Mouse (Mus musculus) large intestine, adult 2 months (tissue): ENCODE results near the gene Gemin2. TPM values are rescaled to one million over a fixed set of nuclear protein-coding genes. Genes with fewer than 3 reads are reported as not detected.
"Not testable (repeated sequence)": the region's sequence is repeated elsewhere in the genome, so short reads cannot be mapped to it uniquely, and the experiment has no call there.

Experiments used
- DNase-seq: peaks from one replicate; pipeline ENCODE4 v3.0.0-alpha.2; 2012; ENCODE audit warnings: low read depth, low spot score
- WGBS: fragments of 180-500 bp; shearing (Covaris S2); methylation state at CpG from one replicate; pipeline ENCODE4 v1.1.7; 2018; 5-methylcytosine and 5-hydroxymethylcytosine counted together
- polyA plus RNA-seq: library from polyadenylated mRNA; depleted of rRNA; stranded (reverse); fragments of >200 nt; gene quantifications from 2 replicates; pipeline ENCODE4 v1.2.3, GENCODE M21; 2012; rRNA removed

Gene Gemin2
- polyA plus RNA-seq, result 2.3 and 3.1 TPM in 2 replicates

DNA sequence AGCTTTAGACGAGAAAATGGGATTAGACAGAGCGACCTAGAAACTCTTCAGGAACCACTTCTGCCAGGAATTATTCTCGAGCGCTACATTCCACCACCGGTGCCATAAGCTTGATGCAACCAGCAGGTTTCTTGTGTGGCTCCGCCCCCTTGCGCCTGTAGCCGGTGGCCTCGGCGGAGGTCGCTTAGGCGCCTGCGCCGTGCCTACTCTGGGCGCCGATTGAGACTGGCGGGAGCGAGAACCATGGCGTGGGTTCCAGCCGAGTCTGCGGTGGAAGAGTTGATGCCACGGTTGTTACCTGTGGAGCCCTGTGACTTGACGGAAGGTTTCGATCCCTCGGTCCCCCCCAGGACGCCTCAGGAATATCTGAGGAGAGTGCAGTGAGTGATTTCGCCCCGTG lies at the start of gene Gemin2:
TSS of gene Gemin2 (plus strand) at position 160 of the 400 bp plus-strand sequence.
- WGBS, result under 1% methylated on average over 28 of the region's 28 CpGs
- DNase-seq, result peak; percentile 68

DNA sequence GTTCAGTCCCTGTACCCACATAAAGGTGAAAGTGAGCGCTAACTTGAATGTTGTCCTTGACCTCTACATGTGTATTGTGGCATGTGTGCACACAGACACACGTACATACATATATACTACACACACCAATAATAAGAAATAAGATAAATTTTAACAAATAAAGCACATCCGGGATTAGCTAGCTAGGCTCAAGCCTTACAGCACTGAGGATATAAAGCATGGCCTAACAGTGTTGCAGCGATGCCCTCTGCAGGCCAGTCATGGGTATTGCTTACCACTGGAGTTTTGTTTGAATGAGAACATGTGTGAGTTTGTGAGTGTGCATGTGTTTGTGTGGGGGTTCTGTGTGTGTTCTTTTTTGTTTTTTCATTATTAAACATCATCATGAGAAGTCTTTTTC lies 48.6 kb upstream of the Gemin2 start:
- WGBS, result 68% methylated on average over 4 of the region's 4 CpGs
- no peak for DNase-seq

DNA sequence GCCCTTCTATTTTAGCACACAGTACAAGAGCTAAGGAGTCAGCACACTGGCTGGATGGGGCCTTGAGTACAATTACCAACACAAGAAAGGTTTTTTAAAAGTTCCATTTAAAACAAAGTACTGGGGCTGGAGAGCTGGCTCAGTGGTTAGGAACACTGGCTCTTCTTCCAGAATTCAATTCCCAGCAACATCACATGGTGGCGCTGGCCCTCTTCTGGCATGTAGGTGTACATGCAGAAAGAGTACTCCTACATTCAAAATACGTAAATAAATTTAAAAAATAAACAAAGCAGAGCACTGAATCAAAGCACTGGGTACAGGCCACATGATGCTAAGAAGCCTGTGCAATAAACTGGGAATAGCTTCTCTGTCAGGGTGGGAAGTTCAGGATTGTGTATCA lies 36.2 kb upstream of the Gemin2 start:
- WGBS, result 81% methylated on average over 2 of the region's 2 CpGs
- no peak for DNase-seq

DNA sequence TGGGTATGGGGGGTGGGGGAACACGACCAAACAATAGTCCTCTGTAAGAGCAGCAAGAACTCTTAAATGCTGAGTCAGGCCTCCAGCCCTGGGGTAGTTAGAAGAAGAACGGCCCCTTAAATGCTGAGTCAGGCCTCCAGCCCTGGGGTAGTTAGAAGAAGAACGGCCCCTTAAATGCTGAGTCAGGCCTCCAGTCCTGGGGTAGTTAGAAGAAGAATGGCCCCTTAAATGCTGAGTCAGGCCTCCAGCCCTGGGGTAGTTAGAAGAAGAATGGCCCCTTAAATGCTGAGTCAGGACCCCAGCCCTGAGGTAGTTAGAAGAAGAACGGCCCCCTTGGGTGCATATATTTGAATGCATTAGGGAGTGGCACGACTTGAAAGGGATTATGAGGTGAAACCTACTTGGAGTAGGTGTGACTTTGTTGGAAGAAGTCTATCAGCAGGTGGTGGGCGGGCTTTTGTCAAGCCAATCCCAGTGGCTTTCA lies 32.0 kb upstream of the Gemin2 start:
- WGBS, result 78% methylated on average over 6 of the region's 6 CpGs
- DNase-seq, result not testable (repeated sequence)

DNA sequence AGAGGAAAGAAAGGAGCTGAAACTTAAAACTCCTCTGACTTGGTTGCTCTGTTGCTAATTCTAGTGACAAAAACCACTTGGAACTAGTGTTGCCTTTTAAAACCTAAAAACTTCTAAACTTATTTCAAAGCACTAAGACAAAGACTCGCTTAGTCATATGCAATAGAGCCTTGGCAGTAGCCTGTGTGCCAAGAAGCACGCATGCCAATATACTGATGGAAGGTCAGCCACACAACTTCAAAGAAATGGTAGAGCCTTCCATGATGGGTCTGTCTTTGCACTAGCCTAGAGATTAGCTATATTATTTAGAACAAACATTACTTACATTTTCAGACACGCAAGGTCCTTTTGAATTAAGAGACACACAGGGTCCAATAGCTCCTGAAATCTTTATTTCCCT lies 27.4 kb upstream of the Gemin2 start:
- WGBS, result 94% methylated on average over 3 of the region's 3 CpGs
- no peak for DNase-seq

DNA sequence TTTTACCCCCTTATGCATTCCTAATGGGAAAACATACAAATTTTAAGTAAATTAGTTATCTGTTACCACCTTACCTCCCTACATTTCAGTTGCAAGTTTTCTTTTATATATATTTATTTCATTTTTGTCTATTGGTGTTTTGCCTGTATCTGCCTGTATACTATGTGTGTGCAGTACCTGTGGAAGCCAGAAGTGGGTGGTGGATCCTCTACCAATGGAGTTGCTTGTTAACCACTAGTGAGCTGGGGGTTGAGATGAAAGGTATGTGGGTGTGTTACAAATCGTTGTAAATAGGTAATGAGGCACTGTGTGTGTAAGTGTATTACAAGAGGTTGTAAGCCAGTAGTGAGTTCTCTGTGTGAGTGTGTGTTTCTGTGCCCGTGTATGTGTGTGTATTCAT lies 2.7 kb upstream of the Gemin2 start:
- DNase-seq, result no peak
- WGBS, result 21% methylated on average over 2 of the region's 2 CpGs

DNA sequence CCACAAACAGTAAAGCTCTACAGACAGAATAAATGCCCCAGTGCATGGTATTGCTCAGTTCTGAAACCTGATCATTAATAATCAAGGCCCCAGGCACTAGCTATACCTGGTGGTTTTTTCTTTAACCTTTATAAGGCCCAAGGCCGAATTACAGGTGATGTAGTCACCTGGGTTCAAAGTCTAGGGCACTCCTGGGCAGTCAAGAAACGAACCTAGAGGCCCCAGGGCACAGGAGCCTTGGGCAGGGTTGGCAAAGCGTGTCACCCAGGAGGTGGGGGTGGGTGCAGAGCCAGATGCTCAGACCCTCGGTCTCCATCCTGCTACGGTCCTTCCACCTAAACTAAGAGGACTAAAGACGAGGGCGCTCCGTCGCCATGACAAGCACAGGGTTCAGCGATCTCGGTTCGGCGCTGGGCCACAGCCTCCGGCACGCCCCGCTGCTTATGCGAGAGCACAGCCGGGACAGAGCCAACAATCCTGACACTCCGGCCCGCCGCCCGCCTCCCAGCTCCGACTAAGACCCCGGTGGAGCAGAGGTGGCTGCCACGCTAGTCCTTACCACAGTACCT lies 1.8 kb upstream of the Gemin2 start:
- under 1% methylated on average over 25 of the region's 25 CpGs for WGBS
- peak; percentile 75 for DNase-seq

DNA sequence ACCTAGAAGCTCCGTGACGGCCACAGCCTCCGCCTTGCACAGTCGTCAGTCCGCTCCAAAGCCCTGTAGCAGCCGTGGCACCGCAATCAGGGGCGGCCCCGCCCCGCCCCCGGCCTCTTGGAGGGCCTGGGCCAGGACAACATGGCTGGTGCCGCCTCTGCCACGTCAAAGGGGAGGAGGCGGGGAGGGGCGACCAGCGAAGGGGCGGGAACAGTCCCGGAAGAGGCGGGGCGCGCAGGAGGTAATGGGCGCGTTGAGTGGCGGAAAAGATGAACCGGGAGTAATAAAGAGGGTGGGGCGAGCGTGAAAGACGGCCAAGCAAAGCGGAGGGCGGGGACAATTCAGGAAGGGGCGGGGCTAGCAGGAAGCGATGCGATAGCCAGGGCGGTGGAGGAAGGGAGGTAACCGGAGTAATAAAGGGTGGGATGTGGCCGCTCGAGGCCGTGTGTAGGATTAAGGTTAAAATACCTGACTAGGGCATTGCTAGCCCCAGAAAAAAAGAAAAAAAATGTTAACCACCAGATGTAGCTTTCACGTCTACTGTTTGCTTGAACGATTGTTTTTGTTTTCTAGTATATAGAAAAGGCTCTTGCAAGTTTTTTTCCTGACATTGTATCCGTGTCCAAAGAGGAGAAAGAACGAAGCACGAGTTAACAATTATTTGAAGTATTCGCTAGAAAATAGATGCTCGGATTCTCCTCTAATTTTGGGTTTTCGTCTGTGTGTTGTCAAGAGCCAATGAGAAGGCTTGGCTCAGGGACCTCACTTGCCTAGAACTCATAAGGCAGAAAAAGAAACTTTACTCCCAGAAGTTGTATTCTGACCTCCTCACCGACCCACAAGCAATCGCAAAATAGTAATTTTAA lies 1.1 kb upstream of the Gemin2 start, which contains the start of gene Sec23a:
TSS of gene Sec23a (minus strand) at position 174 of the 866 bp plus-strand sequence.
- under 1% methylated on average over 48 of the region's 48 CpGs for WGBS
- peak; percentile 89 for DNase-seq

DNA sequence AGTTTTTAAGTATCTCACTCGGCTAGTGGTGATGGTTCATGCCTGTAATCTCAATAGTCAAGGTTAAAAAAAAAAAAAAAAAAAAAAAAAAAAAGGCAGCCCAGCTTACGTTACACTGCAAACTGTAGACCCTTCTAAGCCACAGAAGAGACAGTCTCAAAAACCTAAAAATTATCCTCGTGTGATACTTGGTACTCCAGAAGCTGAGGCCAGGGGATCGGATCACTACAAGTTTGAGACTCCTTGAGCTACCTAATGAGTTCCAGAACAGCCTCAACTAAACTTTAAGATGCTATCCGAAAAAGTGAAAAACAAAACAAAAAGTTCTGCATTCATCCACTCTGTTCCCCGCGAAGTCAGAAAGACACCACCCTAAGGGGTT lies 492 bp upstream of the Gemin2 start:
- WGBS, result 1% methylated on average over 7 of the region's 7 CpGs
- DNase-seq, result no peak

DNA sequence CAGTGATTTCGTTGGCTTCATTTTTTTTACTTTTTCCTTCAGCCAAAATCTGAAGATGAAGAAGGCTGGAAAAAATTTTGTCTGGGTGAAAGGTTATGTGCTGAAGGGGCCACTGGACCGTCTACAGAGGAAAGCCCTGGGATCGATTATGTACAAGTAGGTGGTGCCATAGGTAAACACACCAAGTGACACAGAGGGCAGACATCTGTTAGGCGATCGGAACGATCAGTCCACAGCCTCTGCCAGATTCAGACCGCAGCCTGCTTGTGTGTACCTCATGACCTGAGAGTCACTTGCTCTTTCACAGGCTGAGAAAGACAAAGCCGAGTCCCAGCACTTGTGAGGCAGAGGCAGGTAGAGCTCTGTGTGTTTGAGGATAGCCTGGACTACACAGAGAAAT lies 4.8 kb downstream of the Gemin2 start:
- DNase-seq, result no peak
- WGBS, result 76% methylated on average over 8 of the region's 8 CpGs

DNA sequence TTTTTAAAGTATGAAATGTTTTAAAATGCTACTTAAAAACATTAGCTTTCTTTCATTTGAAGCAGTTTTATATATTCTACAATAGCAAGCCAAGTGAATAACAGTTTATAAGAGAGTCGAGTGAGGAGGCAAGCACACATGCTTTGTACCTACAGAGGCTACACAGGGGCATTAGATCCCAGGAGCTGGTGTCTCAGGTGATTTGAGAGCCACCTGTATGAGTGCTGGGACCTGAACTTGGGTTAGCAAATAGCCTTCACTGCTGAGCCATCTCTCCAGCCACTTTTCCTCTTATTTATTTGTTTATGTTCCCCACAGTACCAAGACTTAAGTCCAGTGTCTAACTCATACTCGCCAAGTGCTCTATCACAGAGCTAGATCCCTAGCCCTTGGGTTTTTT lies 6.7 kb downstream of the Gemin2 start:
- DNase-seq, result no peak
- WGBS, result 90% methylated on average over 2 of the region's 2 CpGs

DNA sequence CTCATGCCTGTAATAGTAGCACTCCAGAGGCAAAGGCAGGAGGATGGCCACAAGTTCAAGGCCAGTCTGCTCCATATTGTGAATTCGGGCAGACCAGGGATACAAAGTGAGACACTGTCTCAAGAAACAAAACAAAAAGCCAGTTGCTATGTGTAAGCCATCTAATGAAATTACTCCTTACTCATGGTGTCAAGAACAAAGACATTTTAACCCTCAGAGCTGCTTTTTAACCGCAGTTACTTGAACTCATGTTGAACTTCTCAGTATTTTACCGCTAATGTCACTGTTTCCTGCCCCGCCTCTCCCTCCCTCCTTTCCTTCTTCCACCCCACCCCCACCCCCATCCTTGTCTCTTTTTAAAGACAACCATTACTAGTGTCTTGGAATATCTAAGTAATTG lies 8.1 kb downstream of the Gemin2 start:
- WGBS, result 82% methylated on average over 4 of the region's 4 CpGs

DNA sequence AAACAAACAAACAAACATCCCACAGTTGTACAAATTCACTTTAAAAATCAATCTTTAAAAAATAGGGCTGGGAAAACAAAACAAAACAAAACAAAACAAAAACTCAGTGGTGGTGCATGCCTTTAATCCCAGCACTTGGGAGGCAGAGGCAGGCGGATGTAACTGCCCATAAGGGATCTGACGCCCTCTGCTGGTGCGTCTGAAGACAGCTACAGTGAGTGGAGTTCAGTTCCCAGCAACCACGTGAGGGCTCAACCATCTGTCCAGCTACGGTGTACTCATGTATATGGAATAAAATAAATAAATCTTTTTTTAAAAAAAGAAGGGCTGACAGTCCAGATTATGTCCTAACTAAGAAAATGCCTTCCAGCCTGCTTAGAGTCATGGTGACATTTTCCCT lies 18.9 kb downstream of the Gemin2 start:
- DNase-seq, result no peak
- 64% methylated on average over 5 of the region's 5 CpGs for WGBS

More for the DNA sequence above, 8.1 kb downstream of the Gemin2 start:
- no peak for DNase-seq

DNA sequence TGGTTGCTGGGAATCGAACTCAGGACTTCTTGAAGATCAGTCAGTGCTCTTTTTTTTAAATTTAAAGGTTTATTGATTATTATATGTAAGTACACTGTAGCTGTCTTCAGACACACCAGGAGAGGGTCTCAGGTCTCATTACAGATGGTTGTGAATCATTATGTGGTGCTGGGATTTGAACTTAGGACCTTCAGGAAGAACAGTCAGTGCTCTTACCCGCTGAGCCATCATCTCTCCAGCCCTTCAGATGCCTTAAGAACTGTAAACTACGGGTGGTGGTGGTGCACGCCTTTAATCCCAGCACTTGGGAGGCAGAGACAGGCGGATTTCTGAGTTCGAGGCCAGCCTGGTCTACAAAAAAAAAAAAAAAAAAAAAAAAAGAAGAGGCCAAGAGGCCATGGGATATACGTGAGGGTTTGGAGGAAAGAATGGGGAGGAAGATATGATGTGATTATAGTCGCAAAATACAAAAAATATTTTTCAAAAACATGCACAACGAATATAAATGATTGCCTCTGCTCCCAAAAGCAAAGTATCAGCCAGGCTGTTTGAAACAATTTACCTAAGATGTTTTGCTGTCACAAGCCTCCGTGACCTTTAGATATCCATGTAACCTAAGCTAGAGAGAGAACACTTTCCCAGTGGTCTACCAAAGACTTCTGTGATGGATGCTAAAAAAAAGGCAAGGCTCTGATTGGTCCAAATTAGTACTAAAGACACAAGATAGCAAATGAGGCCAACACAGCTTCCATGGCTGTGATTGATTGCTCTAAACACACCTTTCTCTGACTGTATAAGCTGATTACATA lies 26.2 kb downstream of the Gemin2 start:
- 75% methylated on average over 10 of the region's 10 CpGs for WGBS
- DNase-seq, result no peak

DNA sequence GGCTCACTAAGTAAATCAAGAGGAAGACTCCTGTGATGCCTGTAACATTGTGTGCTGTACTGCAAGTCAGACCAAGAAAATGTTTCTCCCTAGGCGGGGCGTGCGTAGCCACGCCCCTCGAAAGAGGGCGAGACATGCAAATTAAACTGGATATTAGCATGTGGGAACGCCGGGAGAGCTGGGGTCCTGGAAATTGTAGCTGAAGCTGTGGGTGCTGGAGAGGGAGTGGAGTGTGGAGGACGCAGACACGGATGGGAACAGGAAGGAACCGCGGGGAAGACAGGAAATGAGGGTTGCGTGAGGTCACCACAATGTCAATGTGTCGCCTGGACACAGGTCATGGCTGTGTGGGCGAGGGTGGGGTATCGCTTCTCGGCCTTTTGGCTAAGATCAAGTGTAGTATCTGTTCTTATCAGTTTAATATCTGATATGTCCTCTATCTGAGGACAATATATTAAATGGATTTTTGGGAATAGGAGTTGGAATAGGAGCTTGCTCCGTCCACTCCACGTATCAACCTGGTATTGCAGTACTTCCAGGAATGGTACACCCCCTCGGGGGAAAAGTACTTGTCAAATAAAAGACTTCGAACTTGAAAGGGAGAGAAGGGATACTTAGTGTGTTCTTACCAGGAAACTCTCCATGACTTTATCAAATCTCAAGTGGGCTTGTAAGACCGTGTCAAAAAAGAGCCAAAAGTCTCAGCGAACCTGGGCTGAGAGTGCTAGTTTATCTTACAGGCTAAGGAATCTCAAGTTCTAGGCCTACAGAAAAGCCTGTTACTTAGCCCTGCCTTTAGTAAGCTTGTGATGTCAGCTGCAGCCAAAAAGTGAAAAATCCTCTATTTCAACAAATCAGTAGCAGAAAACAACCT lies 27.0 kb downstream of the Gemin2 start:
- DNase-seq, result no peak
- 17% methylated on average over 23 of the region's 23 CpGs for WGBS

DNA sequence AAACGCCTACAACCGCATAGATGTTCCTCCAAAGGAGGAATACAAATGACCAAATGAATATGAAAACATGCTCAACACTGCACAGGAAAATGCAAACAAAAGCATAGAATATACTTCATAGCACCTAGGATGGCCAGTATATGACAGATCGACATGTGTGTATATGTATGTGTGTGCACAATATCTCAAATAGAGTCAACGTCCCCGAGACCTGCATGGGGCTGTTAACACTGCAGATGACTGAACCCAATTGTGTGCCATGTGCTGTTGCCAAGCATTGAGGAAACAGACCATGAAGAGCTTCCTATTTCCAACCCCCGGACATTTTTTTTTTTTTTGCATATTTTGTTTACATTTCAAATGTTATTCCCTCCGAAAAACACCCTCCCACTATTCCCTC lies 27.7 kb downstream of the Gemin2 start:
- no peak for DNase-seq
- WGBS, result 36% methylated on average over 7 of the region's 7 CpGs

DNA sequence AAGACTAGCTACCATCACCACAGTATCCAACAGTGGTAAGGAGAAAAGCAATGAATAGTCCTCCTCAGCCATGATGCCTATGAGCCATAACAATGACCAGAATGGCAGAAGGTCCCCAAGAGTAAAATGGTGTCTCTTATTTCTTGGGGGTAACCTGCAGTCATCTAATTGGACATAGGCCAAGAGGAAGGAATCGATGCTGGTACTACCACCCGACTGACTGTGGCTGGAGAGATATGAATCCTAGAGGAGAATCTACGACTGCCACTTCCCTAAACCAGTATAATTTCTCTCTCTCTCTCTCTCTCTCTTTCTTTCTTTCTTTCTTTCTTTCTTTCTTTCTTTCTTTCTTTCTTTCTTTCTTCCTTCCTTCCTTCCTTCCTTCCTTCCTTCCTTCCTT lies 39.3 kb downstream of the Gemin2 start:
- no peak for DNase-seq
- 84% methylated on average over 3 of the region's 3 CpGs for WGBS

DNA sequence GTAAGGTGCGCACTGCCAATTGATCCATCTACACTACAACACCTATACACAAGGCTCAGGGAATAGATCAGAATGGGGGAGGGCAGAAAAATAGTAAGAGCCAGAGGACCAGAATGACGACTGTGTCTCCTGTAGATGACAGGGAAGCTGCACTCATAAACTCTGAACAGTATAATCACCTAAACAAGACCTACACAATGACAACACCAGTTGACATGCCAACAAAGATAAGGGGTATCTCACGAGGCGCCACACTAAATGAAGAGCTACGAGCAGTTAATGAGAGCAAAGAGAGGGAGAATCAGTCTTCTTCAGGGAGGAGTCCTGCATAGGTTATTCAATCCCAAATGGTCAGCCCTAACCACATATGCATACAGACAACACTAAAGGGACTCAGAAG lies 40.0 kb downstream of the Gemin2 start:
- WGBS, result 88% methylated on average over 5 of the region's 5 CpGs
- no peak for DNase-seq

DNA sequence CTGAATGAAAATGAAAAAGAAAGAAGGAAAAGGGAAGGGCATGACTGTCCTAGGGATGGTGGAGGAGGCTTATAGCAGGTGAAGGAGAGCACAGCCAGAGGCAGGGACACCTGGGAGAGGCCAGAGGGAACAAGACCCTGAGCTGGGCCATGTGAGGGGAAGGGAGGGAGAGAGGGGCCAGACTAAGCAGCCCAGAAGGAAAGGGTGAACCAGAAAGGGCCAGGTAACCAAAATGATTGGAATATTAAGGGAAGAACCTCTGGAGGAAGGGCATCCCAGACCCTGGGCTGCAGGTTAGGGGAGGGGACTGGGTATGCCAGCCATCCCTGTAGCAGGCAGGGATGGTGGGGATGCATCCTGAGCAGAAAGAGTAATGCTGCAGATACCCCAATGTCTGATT lies 40.8 kb downstream of the Gemin2 start:
- DNase-seq, result no peak
